Mouse (Mus musculus): ENCODE measurements around the gene Mstn.

The Mstn gene

GRCm38 (mm10) chr1:53061340-53061739, at the start of gene Mstn:
TSS of gene Mstn (plus strand) at chr1:53061640.
- DNase-seq (ENCODE audit: low read depth): no peak

DNA sequence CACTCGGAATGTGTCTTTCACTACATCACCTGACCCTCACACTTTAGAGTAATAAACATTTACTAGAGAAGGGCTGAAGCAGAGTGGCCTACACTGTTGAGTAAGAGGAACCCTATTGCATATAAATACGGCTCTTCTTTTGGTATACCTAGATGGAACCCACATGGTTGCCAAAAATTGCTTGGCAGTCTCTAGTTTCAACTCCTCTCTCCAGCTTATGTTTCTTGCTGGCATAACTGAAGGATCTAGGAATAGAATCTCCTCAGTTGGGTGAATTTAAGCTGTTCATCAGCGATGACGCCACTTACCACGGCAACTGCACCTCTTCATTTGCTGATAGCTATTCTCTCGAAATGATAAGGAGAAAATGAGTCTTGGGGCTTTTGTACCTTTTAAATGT, 46.7 kb upstream of the Mstn start:
- no peak for DNase-seq (ENCODE audit: low read depth)

DNA sequence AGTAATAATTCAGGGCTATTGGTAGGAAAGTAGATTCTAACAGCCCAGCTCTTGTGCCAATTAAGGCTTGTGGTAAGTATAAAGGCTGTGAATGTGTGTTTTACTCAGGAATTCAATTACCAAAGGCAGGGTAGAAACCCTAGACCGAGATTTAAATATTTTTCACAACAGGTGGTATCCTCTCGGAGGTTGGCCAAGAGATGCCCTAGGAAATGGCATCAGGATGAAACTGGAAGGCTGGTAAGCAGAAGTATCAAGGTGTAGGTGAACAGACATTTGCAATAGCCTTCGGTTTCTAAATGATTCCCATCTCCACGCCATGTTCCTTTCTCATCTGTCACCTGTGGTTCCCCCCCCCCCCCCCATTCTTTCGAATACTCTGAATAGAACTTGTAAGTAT, 45.8 kb upstream of the Mstn start:
- no peak for DNase-seq (ENCODE audit: low read depth)

DNA sequence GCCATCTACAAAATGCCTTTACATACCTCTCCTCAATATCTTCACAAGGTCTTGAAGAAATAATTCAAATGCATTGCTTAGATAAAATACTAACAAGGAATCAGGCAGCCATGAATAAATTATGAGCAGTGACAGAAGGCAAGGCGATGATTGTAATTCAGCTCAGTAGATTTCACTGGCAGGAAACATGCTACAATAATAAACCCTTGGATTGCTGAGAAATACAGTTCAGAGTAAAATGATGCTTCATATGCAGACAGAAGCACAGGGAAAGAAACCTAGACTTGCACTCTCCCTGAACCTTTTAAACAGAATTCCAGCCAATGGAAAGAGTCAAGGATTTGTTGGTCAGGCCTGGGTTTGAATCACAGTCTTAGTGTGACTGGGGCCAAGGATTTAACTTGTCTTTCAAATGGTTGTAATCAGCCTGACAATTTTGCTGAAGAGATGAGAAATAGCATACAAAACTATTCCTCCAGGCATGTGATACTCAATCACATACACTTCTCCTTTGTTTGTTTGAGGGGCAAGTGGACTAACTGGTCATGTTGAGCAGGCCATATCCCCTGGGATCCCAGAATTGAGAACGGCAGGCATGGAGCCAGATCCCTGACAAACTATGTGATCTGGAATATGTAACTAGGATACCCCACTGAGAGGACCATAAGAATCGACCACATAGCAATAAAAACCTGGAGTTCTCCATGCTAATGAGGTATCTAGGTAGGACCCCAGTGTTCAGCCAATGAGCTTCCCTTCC, 42.5 kb upstream of the Mstn start:
- DNase-seq (ENCODE audit: low read depth): no peak

GRCm38 (mm10) chr1:53020079-53020478, 41.4 kb upstream of the Mstn start, which contains the start of gene 1700019D03Rik:
TSS of gene 1700019D03Rik (minus strand) at chr1:53020179.
- DNase-seq (ENCODE audit: low read depth): no peak

GRCm38 (mm10) chr1:53032550-53032949, 28.9 kb upstream of the Mstn start:
- DNase-seq (ENCODE audit: low read depth): no peak

DNA sequence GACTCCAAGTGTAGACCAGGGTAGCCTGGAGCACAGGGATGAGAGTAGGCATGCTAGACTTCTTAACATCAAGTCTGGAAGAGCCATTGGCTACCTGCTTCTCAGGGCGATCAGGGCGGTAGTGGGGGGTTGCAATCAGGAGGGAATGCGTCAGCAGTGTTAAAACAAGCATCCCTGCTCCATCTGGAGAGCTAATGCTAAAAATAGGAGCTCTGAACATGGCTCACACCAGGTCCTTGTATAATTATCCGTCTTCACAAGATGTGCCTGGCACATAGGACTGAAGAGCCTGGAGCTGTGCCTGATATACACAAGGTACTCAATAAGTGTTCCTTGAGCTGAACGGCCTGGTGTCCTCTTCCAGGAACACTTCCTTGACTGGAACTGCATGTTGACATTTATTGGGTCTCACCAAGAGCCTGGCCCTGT, 24.0 kb upstream of the Mstn start:
- no peak for DNase-seq (ENCODE audit: low read depth)

GRCm38 (mm10) chr1:53049763-53050427, 11.5 kb upstream of the Mstn start:
- DNase-seq (ENCODE audit: low read depth): no peak

DNA sequence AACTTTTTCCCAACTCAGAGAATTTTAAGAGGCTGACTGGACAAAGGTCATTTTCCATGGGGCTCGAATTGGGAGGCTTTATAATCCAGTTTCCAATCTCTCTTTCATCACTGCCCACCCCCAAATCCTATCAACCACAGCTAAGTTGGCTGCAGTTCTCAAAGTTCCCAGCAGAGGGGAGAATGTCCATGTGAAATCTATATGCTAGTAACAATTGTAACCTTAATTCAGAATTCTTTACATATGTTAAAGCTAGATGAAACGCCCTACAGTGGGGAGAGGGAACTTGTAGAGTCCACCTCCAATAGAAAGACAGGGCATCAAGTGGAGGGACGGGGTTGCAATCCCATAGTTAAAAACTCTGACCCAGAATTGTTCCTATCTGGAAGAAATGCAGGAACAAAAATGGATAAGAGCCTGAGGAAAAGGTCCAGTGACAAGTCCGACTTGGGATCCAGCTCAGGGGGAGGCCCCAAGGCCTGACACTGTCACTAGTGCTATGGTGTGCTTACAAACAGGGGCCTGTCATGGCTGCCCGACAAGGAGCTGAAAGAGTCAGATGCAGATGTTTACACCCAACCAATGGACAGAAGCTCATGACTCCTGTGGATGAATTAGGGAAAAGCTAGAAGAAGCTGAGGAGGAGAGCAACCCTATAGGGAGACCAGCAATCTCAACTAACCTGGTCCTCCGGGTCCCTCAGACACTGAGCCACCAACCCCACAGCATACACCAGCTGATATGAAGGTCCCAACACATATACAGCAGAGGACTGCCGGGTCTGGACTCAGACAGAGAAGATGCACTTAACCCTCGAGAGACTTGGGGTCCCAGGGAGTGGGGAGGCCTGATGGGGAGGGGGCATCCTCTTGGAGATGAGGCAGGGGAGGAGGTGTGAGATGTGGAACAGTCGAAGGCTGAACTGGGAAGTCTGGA, 8.1 kb upstream of the Mstn start:
- peak; percentile 32 for DNase-seq (ENCODE audit: low read depth)

- DNase-seq (ENCODE audit: low read depth): no peak
These were observed 2.3 kb upstream of the Mstn start for GRCm38 (mm10) chr1:53059106-53059505.

DNA sequence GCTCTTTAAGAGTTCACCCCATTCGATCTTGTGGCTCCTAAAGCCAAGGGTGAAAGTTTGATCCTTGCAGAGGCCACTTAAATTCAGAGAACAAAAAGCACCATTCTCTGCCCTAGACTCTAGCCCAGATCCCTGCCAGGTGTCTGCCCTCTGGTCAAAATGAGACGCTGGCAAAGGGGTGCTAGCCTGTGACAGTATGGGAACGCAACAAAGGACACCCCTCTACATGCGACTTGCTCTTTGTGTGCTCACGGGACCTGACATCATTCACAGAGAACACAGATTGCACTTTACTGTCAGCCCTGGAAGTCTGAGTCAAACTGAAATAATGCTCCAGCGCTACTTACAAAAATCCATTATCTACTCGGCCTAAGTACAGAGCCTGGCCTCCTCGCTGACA, 941 bp upstream of the Mstn start:
- no peak for DNase-seq (ENCODE audit: low read depth)

GRCm38 (mm10) chr1:53061871-53062608, 600 bp downstream of the Mstn start:
- no peak for DNase-seq (ENCODE audit: low read depth)

GRCm38 (mm10) chr1:53063921-53064320, 2.5 kb downstream of the Mstn start:
- DNase-seq (ENCODE audit: low read depth): no peak

DNA sequence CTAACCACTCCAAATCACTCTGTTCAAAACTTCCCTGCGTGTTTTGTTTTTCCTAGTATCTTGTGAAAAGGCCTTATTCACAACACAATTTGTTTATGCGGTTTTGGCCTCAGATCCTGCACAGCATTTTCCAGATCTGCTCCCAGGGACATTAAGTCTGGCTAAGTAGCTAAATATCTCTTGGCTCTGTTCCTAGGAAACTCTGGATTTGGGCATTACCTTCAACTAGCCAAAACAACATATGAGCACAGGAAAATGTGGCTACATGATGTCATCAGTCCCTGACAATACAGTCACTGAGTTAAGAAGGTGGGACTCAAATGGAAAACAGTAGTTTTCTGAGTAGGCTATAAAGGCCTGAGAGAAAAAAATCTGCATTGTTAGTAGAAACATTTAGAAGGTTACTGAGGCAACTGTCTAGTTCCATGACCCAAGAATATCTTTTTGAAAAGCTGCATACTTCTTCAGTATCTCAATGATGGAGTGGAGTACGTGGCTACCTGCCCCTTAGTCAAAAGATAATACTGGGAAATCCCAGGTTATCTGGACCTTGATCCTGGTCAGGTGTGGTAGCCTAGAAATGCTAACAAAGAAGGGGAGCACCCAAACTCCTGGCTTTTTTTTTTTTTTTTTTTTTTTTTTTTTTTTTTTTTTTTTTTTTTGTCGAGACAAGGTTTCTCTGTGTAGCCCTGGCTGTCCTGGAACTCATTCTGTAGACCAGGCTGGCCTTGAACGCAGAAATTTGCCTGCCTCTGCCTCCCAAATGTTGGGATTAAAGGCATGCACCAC, 8.5 kb downstream of the Mstn start:
- no peak for DNase-seq (ENCODE audit: low read depth)

- DNase-seq (ENCODE audit: low read depth): no peak
These were observed 9.3 kb downstream of the Mstn start for GRCm38 (mm10) chr1:53070664-53071175.

- no peak for DNase-seq (ENCODE audit: low read depth)
These were observed 15.2 kb downstream of the Mstn start for GRCm38 (mm10) chr1:53076656-53077055.

DNA sequence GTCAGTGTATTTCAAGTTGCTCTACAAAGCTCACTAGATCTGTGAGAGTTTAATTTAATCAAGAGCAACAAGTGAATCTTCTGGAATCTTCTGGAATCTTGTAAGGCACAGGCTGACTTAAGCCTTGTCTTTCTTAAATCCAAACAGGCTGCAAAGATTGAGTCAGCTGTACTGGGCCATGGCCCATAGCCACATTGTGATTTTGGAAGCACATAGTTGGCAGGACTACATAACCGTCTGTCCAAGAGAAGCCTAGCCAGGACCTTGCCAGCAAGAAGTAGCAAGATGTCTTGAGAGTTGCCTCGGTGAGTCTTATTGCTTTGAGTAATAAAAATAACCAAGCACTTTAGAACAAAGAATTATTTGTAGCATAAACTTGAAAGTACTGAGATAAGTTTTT, 18.4 kb downstream of the Mstn start:
- no peak for DNase-seq (ENCODE audit: low read depth)

GRCm38 (mm10) chr1:53080603-53081002, 19.2 kb downstream of the Mstn start:
- no peak for DNase-seq (ENCODE audit: low read depth)

DNA sequence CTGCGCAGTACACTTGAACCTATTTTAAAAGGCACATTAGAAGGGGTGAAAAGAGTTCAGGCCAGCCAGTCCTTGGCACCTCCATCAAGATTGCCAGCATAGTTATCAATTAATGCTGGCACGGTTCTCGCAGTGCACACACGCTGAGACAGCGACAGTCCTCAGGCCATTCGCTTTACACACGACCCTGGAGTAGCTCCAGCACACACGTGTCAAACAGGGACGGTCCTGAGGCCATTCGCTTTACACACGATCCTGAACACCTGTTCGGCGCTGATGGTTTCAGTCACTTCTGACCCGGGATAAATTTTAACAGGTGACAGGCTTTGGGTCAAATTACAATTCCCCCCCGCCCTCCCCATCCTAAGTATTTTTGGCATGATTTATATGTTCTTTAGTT, 23.8 kb downstream of the Mstn start:
- no peak for DNase-seq (ENCODE audit: low read depth)

DNA sequence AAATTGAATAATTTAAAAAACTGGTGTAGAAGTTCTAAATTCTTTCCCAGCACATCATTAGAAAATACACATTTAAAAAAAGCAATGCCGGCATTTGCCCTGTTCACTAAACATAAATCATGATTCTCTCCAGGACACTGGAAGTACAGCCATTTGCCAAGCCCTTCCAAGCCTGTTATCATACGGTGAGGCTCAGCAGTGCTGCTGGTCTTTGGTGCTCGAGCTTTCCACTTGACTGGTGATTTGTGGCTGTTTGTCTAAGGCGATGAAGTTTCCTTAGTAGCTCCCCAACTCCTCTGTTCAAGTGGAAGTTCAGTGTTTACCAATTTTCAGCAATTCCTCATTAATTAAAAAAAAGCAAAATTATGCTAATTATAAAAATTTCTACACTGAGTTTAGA, 24.6 kb downstream of the Mstn start:
- DNase-seq (ENCODE audit: low read depth): no peak

DNA sequence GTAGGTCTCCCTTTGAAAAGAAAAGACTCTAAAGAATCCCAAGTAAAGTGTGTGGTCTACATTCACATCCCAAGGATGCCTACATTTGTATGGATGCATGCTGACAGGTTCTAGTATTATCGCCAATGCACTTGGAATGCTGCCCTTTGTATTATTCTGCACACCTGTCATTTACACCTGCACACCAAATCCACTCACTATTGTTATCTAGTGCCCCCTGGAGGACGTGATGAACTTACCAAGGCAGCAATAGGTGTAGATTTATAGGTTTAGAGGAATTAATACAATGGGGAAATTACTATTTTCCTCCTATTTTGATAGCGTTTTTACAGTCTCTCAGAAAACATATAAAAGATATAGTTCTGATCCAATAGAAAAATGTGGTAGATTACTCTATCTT, 31.7 kb downstream of the Mstn start:
- no peak for DNase-seq (ENCODE audit: low read depth)

All from c-Kit-positive CD71-positive TER-119-negative erythroid progenitor cells, embryonic 14.5 days (primary cell).